Mouse (Mus musculus) lung, embryonic 16.5 days (tissue): ENCODE measurements around the gene Rpap2. TPM values are rescaled to one million over a fixed set of nuclear protein-coding genes. Genes with fewer than 3 reads are reported as not detected.
A peak's percentile ranks its signal among the peaks of the same experiment; 100 is the strongest.

ENCODE experiments used
- ATAC-seq: fragments of 200-750 bp; cut with Nextera tagmentation; 2 replicates; pipeline ENCODE4 v1.8.0; 2017; ENCODE audit warnings: low read depth, mild to moderate bottlenecking, moderate library complexity
- H3K27ac ChIP-seq: fragments of 300-500 bp; sonication (generic); 2 replicates; pipeline ENCODE4 v1.5.1; 2014; ENCODE audit warnings: mild to moderate bottlenecking, control low read depth, low read length
- H3K27me3 ChIP-seq: fragments of 300-500 bp; sonication (generic); 2 replicates; pipeline ENCODE4 v1.6.1; 2014; ENCODE audit warnings: low read depth, low read length, mixed read lengths; ENCODE audit not compliant: control insufficient read depth, insufficient read depth
- H3K36me3 ChIP-seq: fragments of 300-500 bp; sonication (generic); 2 replicates; pipeline ENCODE4 v1.6.1; 2014; ENCODE audit warnings: low read length; ENCODE audit not compliant: control insufficient read depth, insufficient read depth
- H3K4me1 ChIP-seq: fragments of 300-500 bp; sonication (generic); replicated peaks from 2 replicates; pipeline ENCODE4 v1.6.1; 2014; ENCODE audit warnings: low read length, mixed read lengths; ENCODE audit not compliant: control insufficient read depth, insufficient read depth
- H3K4me2 ChIP-seq: fragments of 300-500 bp; sonication (generic); 2 replicates; pipeline ENCODE4 v1.6.1; 2014; ENCODE audit warnings: low read depth, low read length, control low read depth
- H3K4me3 ChIP-seq: fragments of 300-500 bp; sonication (generic); 2 replicates; pipeline ENCODE4 v1.5.1; 2014; ENCODE audit warnings: mild to moderate bottlenecking, low read length, control low read depth
- H3K9ac ChIP-seq: fragments of 300-500 bp; sonication (generic); 2 replicates; pipeline ENCODE4 v1.6.1; 2014; ENCODE audit warnings: low read length, control low read depth
- H3K9me3 ChIP-seq: fragments of 300-500 bp; sonication (generic); 2 replicates; pipeline ENCODE4 v1.6.1; 2016; ENCODE audit warnings: low read length; ENCODE audit not compliant: control insufficient read depth
- whole genome bisulfite sequencing: fragments of 180-500 bp; shearing (Covaris S2); extraction: QIAGEN DNeasy Blood & Tissue Kit; methylation state at CpG from one replicate; pipeline ENCODE4 v1.1.7; 2014; 5-methylcytosine and 5-hydroxymethylcytosine counted together
- polyA plus RNA-seq: library from polyadenylated mRNA; unstranded; fragments of >200 nt; fragmentation: Nextera tagmentation; extraction: Ambion mirVana; gene quantifications from 2 replicates; pipeline ENCODE4 v1.2.1, GENCODE M21; 2015

Rpap2 gene
- polyA plus RNA-seq, 1 experiment from 2014 or later: 15.1 TPM

DNA sequence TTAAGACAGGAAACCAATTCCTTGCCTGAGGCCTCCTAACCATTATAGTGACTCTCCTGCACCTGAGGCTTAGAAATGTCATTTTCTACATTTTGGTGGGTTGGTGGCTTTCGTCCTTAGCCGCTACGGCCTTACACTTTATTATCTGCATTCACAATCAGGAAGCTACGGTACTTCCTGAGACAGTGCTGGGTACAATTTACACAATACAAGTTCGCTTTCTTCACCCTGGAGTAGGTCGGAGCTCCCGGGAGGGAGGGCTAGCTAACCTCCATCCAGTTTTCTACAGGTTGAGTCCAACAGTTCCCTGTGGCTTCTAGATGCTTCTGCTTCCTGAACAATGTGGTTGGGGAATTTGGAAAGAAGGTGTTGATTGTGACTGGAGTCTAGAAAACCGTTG lies 101.7 kb downstream of the Rpap2 start:
- Histone ChIP-seq H3K9me3 (no peaks in the 10 kb centered on the region; the same call in 1 of the 2 replicates), H3K4me3 (no peak overlapping the region), H3K27ac (no peak overlapping the region), H3K9ac (no peak overlapping the region), H3K27me3 (no peaks in the 10 kb centered on the region), H3K36me3 (no peaks in the 10 kb centered on the region), H3K4me1 (no peaks in the 10 kb centered on the region), H3K4me2 (no peak overlapping the region)
- ATAC-seq: no peak
- 60% methylated on average over 8 of the region's 8 CpGs for WGBS

DNA sequence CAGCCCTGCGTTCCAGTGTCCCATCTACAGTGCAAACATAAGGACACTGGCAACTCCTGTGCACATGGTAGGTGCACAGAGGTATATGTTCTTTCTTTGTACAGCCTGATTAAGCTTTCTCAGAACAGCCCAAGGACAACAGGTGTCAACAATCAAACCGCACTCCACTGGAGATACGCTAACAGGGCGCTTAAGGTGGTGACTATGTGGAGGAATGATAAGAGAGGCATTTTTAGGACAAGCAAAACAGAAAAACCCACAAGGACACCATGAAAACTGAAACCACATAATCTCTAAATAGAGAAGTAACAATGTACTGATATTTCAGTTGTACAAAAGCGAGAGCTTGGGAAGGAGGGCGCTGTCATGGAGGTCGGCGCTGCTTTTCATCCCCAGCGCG lies 103.7 kb downstream of the Rpap2 start:
- Histone ChIP-seq H3K9me3 (no peaks in the 10 kb centered on the region; the same call in 1 of the 2 replicates), H3K4me3 (no peak overlapping the region), H3K9ac (no peak overlapping the region), H3K4me1 (0 out of 2 replicates have a peak, but pooled peaks cover 2% of the 10 kb centered on the region), H3K27ac (no peak overlapping the region), H3K27me3 (no peaks in the 10 kb centered on the region), H3K4me2 (no peak overlapping the region), H3K36me3 (no peaks in the 10 kb centered on the region)
- WGBS: 68% methylated on average over 10 of the region's 10 CpGs
- ATAC-seq: no peak

DNA sequence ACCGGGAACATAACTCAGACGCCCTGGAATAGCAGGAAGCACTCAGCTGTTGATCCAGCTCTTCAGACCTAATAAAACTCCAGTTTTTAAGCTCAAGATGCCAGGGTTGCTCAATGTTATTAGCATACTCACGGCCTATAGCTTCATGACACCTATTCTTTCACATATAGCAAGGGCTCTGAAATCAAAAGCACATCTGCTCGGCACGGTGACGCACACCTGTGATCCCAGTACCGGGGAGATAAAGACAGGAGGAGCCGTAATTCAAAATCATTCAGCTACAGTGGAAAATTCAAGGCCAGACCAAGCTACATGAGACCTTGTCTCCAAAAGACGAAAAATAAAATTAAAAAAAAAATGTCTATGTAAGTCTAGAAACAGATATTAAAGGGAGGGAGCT lies 104.5 kb downstream of the Rpap2 start:
- ATAC-seq: no peak
- 0 out of 2 replicates have a peak, but pooled peaks cover 2% of the 10 kb centered on the region for H3K4me1 ChIP-seq
- 80% methylated on average over 9 of the region's 9 CpGs for WGBS

DNA sequence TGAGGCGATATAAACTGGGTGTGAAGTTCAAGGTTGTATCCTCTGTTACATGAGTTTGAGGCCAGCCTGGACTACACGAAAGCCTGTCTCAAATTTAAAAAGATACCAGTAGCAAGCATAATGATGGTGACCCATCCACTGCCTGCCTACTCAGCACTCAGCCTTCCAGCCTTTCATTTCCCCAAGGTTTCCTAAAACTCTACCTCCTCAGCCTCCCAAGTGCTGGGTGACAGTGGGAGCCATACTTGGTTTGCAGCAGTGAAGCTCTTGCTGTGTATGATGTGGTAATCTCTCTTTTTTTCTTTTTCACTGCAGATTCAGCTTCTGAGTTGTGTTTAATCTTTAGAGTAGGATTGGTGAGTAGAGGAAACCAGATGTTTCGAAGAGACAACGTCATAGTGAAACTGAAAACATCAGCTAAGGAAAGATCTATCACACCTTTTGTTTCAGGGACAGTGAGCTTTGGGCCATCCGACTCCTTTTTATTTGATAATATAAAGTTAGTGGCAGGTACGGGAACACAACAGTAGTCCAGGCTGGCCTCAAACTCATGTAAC lies 106.1 kb downstream of the Rpap2 start:
- WGBS: 77% methylated on average over 6 of the region's 6 CpGs
- H3K4me3 ChIP-seq: no peak overlapping the region
- H3K36me3 ChIP-seq: no peaks in the 10 kb centered on the region
- no peak overlapping the region for H3K9ac ChIP-seq
- no peak for ATAC-seq
- H3K4me1 ChIP-seq: 0 out of 2 replicates have a peak, but pooled peaks cover 2% of the 10 kb centered on the region
- H3K9me3 ChIP-seq: no peaks in the 10 kb centered on the region
- no peak overlapping the region for H3K4me2 ChIP-seq
- H3K27ac ChIP-seq: no peak overlapping the region
- no peaks in the 10 kb centered on the region for H3K27me3 ChIP-seq

More for the DNA sequence above, 104.5 kb downstream of the Rpap2 start:
- Histone ChIP-seq H3K27me3 (no peaks in the 10 kb centered on the region), H3K9ac (no peak overlapping the region), H3K36me3 (no peaks in the 10 kb centered on the region), H3K9me3 (no peaks in the 10 kb centered on the region; the same call in 1 of the 2 replicates), H3K27ac (no peak overlapping the region), H3K4me3 (no peak overlapping the region), H3K4me2 (no peak overlapping the region)

DNA sequence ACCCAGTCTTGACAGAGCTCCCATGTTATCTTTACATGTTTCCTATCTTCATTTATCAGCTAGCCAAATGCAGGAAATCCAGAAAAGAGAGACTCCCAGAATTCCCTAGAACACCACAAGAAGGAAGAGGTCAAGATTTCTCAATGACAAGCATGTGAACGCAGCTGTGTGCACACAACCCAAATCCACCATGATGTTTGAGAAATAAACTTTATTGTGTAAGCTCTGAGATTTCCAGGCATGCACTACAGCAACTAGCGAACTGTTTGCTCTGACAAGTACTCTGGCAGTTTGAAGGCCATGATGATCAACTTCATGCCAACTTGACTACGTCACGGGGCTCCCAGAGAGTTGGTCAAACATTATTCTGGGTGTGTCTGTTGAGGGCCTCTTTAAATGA lies 108.6 kb downstream of the Rpap2 start:
- H3K27me3 ChIP-seq: no peaks in the 10 kb centered on the region
- 0 out of 2 replicates have a peak, but pooled peaks cover 2% of the 10 kb centered on the region for H3K4me1 ChIP-seq
- no peak overlapping the region for H3K27ac ChIP-seq
- no peak overlapping the region for H3K4me3 ChIP-seq
- H3K9me3 ChIP-seq: no peaks in the 10 kb centered on the region
- no peaks in the 10 kb centered on the region for H3K36me3 ChIP-seq
- WGBS: 51% methylated on average over 4 of the region's 4 CpGs
- ATAC-seq: peak; percentile 62; the same call in 1 of the 2 replicates
- H3K4me2 ChIP-seq: no peak overlapping the region
- H3K9ac ChIP-seq: no peak overlapping the region

DNA sequence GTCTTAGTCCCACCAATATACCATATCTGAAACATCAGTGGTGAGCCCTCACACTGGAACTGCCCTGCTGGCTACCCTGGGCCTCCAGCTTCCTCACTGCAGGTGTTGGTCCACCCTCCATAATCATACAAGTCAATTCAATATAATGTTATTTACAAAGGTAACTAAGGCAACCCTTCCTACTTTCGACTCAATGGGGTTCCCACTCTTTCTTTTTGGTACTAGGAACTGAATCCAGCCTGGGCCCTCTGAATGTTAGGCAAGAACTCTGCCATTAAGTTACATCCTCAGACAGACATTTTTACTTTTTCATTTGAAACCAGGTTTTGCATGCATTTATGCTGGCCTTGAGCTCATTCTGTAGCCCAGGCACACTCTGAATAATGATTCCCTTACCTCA lies 109.1 kb downstream of the Rpap2 start:
- 0 out of 2 replicates have a peak, but pooled peaks have one; percentile 26 for ATAC-seq
- WGBS: 61% methylated on average over 1 of the region's 1 CpGs

DNA sequence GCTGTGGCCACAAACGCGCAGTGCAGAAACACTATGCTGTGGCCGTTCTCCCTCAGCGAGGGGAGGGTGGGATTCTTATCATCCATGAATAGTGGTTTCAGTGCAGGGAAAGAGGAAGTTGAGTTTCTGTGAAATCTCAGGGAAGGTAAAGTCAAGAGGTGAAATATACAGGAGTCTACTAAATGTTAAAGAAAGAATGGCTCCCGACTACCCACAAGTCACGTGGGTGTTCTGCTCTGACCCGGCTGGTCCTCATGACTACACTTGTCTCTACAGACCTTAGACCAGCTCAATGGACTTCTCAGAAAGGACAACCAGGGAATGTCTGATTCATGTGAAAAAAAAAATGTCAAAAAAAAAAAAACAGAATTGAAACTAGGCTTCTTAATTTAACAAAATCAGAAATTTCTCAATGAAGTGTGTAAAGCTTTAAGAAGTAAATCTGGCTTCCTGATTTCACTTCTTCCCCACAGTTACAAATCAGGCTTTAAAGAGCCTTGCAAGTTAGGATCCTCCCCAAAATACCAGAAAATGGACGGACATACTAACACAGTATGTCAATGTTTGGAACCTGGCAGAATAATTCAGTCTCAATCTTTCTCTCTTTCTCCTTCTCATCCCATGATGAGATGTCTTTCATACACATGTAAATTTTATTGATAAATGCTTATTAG lies 111.1 kb downstream of the Rpap2 start:
- Histone ChIP-seq H3K27me3 (no peaks in the 10 kb centered on the region), H3K4me2 (no peak overlapping the region), H3K9ac (no peak overlapping the region), H3K4me1 (0 out of 2 replicates have a peak, but pooled peaks cover 2% of the 10 kb centered on the region), H3K27ac (no peak overlapping the region), H3K4me3 (no peak overlapping the region), H3K36me3 (no peaks in the 10 kb centered on the region), H3K9me3 (no peaks in the 10 kb centered on the region)
- WGBS: 77% methylated on average over 8 of the region's 8 CpGs
- no peak for ATAC-seq

More for the DNA sequence above, 109.1 kb downstream of the Rpap2 start:
- H3K9ac ChIP-seq: no peak overlapping the region
- H3K9me3 ChIP-seq: no peaks in the 10 kb centered on the region
- no peak overlapping the region for H3K4me2 ChIP-seq
- no peaks in the 10 kb centered on the region for H3K36me3 ChIP-seq
- no peak overlapping the region for H3K27ac ChIP-seq
- no peak overlapping the region for H3K4me3 ChIP-seq
- H3K4me1 ChIP-seq: 0 out of 2 replicates have a peak, but pooled peaks cover 2% of the 10 kb centered on the region
- H3K27me3 ChIP-seq: no peaks in the 10 kb centered on the region

Other genes starting within 250 kb of the Rpap2 start
- 1.8 and 1.9 TPM in 2 replicates for gene Ephx4, start 194.6 kb upstream of the Rpap2 start, polyA plus RNA-seq
- not detected in 2 replicates for gene Lpcat2b, start 165.8 kb upstream of the Rpap2 start, polyA plus RNA-seq
- gene Btbd8, start 159.4 kb upstream of the Rpap2 start, polyA plus RNA-seq: 3.7 and 4.3 TPM in 2 replicates
- gene Gm42669, start 89.8 kb upstream of the Rpap2 start, polyA plus RNA-seq: 0.36 and 0.62 TPM in 2 replicates
- gene 1700028K03Rik, start 62.7 kb upstream of the Rpap2 start, polyA plus RNA-seq: 0.08 TPM in 2 replicates
- gene Glmn, start 515 bp downstream of the Rpap2 start, polyA plus RNA-seq: 24.5 and 25.1 TPM in 2 replicates
- 0.31 and 0.45 TPM in 2 replicates for gene Gfi1, start 128.7 kb downstream of the Rpap2 start, polyA plus RNA-seq
- gene Ube2d2b, start 232.7 kb downstream of the Rpap2 start, polyA plus RNA-seq: 0.20 and 0.29 TPM in 2 replicates